8 mouse cellular contexts compared by ENCODE assay signal in genomic region chr11:103987423-103987822, GRCm38 (mm10). TPM values are rescaled to one million over a fixed set of nuclear protein-coding genes. Genes with fewer than 3 reads are reported as not detected.
DNase-seq lines count a peak whose midpoint lies in the region; ATAC-seq and TF ChIP-seq lines count a peak whose summit lies in the region.

No protein-coding gene starts in this region.

- DNase-seq in intestine, embryonic 14.5 days (ENCODE audit: low spot score), result peak; percentile 90
- peak; percentile 92 to 94 for DNase-seq in cerebellum, postnatal 14 days
- peak; percentile 82 for DNase-seq in gastrocnemius, adult 18-20 months (ENCODE audit: low spot score)
- peak; percentile 67 for DNase-seq in kidney, adult 2 months
- DNase-seq in liver, result peak; percentile 71
- DNase-seq in naive thymus-derived CD4-positive, alpha-beta T cell, adult 2 months (ENCODE audit: low read depth), result peak; percentile 85
- peak; percentile 67 to 89 for DNase-seq in spleen, postnatal 4 days (ENCODE audit: low spot score in 2 of 2)

- no peak for TF ChIP-seq POLR2A in kidney, adult 2 months (IDR thresholded peaks at IDR 0.05; ENCODE audit: low read depth, low read length)

- peaks cover 33% of the 10 kb centered on the region for H3K36me3 ChIP-seq in intestine, embryonic 14.5 days (ENCODE audit: control insufficient read depth, insufficient read depth, low read length)
- peaks cover 5% of the 10 kb centered on the region; the same call in 1 of the 2 replicates for H3K36me3 ChIP-seq in intestine, embryonic 15.5 days
- H3K36me3 ChIP-seq in kidney, adult 2 months (ENCODE audit: control insufficient read depth, insufficient read depth, low read length), result peaks cover 2% of the 10 kb centered on the region

- no peak overlapping the region for H3K4me2 ChIP-seq in intestine, embryonic 14.5 days (ENCODE audit: low read length)
- no peak overlapping the region for H3K4me2 ChIP-seq in intestine, embryonic 15.5 days (replicated peaks)

- no peaks in the 10 kb centered on the region for H3K9me3 ChIP-seq in intestine, embryonic 14.5 days (ENCODE audit: control insufficient read depth, low read length)
- H3K9me3 ChIP-seq in intestine, embryonic 15.5 days, result no peaks in the 10 kb centered on the region

- no peaks in the 10 kb centered on the region for H3K27me3 ChIP-seq in intestine, embryonic 14.5 days (replicated peaks; ENCODE audit: control insufficient read depth, insufficient read depth, low read length)
- H3K27me3 ChIP-seq in intestine, embryonic 15.5 days (replicated peaks), result no peaks in the 10 kb centered on the region
- H3K27me3 ChIP-seq in kidney, adult 2 months (replicated peaks; ENCODE audit: control insufficient read depth, insufficient read depth, low read length), result no peaks in the 10 kb centered on the region

- H3K4me1 ChIP-seq in intestine, embryonic 14.5 days (replicated peaks; ENCODE audit: control insufficient read depth, insufficient read depth, low read length), result no peaks in the 10 kb centered on the region
- no peaks in the 10 kb centered on the region for H3K4me1 ChIP-seq in intestine, embryonic 15.5 days (replicated peaks)
- no peaks in the 10 kb centered on the region for H3K4me1 ChIP-seq in kidney, adult 2 months (ENCODE audit: control insufficient read depth, insufficient read depth, low read length)

- H3K27ac ChIP-seq in intestine, embryonic 14.5 days (ENCODE audit: low read depth), result no peak overlapping the region
- no peak overlapping the region for H3K27ac ChIP-seq in intestine, embryonic 15.5 days
- no peak overlapping the region for H3K27ac ChIP-seq in kidney, adult 2 months (ENCODE audit: insufficient read depth, low read depth, low read length)

- peak; percentile 64; the same call in 1 of the 2 replicates for ATAC-seq in intestine, embryonic 14.5 days (replicated peaks; ENCODE audit: low FRiP score, low TSS enrichment, low read depth)
- ATAC-seq in intestine, embryonic 15.5 days, result no peak

- H3K4me3 ChIP-seq in intestine, embryonic 14.5 days (ENCODE audit: low read depth, low read length), result no peak overlapping the region
- H3K4me3 ChIP-seq in intestine, embryonic 15.5 days (replicated peaks), result no peak overlapping the region
- no peak overlapping the region for H3K4me3 ChIP-seq in kidney, adult 2 months (ENCODE audit: insufficient read depth, low read depth, low read length)

- peak; percentile 86 for TF ChIP-seq CTCF in kidney, adult 2 months (conservative IDR thresholded peaks at IDR 0.05; ENCODE audit: insufficient read depth, insufficient read length, low read depth, low read length)

- H3K9ac ChIP-seq in intestine, embryonic 14.5 days (ENCODE audit: low read length), result no peak overlapping the region
- H3K9ac ChIP-seq in intestine, embryonic 15.5 days, result no peak overlapping the region

- WGBS in intestine, embryonic 14.5 days, result 23% methylated on average over 8 of the region's 8 CpGs
- WGBS in intestine, embryonic 15.5 days, result 32% methylated on average over 8 of the region's 8 CpGs
- WGBS in kidney, adult 2 months, result 29% methylated on average over 8 of the region's 8 CpGs

RNA-seq across cellular contexts. Expression of gene Arf2, which starts 20.9 kb away (rescaled TPM):
- 48.8 and 57.5 TPM in 2 replicates for polyA plus RNA-seq in intestine, embryonic 14.5 days (2014; fragmentation: Nextera tagmentation; extraction: Ambion mirVana)
- polyA plus RNA-seq in intestine, embryonic 15.5 days (2015; fragmentation: Nextera tagmentation; extraction: Ambion mirVana), result 43.6 and 48.2 TPM in 2 replicates
- 10 to 100 TPM; 14.7 to 22.9 TPM for total RNA-seq in gastrocnemius, adult 18-20 months (2021)
- 12.9 and 15.0 TPM in 2 replicates for polyA plus RNA-seq in kidney, adult 2 months (2012; rRNA removed)

RNA-seq across cellular contexts. Expression of gene Nsf, which starts 33.6 kb away (rescaled TPM):
- polyA plus RNA-seq in intestine, embryonic 14.5 days (2014; fragmentation: Nextera tagmentation; extraction: Ambion mirVana), result 40.8 and 46.6 TPM in 2 replicates
- 47.9 and 50.0 TPM in 2 replicates for polyA plus RNA-seq in intestine, embryonic 15.5 days (2015; fragmentation: Nextera tagmentation; extraction: Ambion mirVana)
- 10 to 100 TPM; 17.0 TPM for total RNA-seq in gastrocnemius, adult 18-20 months (2021)
- polyA plus RNA-seq in kidney, adult 2 months (2012; rRNA removed), result 35.4 and 39.4 TPM in 2 replicates
